Mouse (Mus musculus) 3134 (cell line): ENCODE measurements around the gene Vgll3.
A peak's percentile ranks its signal among the peaks of the same experiment; 100 is the strongest.

Experiments used
- DNase-seq: peaks from one replicate; pipeline ENCODE4 v3.0.0-alpha.2; 2011; ENCODE audit warnings: low spot score; ENCODE audit not compliant: insufficient read length; ENCODE audit errors: extremely low read depth

Vgll3 gene

DNA sequence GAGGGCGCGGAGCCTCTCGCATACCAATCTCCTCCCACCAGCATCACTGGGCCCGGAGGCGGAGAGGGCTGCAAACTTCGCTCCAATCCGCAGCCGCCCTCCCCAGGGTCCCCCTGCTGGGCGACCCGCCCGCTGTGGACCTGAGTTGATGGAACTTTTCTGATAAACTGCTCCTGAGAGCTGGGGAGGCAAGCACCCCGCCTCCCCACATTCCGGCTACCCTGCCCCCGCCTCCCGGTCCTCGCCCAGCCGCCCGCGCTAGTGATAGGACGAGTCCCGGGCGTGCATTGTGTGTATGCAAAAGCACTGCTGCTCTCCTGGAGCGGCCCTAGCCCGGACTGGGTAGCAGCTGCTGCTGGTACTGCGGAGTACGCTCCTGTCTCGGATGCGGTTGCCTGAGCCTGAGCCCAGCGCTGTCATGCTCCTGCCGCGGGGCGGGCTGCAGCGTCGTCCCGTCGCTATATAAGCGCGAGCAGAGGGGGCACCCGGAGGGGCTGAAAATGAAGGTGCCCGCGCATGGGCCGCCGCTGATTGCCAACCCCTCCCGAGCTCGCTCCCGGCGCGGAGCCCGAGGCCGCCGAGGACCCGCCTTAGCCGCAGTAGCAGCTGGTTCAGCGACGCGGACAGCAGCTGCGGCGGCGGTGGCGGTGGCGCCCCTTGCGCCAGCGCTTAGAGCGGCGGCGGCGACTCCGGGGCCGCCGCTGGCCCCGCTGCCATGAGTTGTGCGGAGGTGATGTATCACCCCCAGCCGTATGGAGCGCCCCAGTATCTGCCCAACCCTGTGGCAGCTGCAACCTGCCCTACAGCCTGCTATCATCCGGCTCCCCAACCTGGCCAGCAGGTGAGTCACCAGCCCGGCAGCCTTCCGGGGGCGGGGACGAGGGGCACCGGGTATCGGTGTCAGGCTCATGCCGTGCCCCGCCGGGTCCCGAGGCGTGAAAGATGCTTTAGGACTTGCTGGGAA, at the start of gene Vgll3:
Gene Vgll3 (plus strand): TSS at position 340 of the 964 bp plus-strand sequence.
- DNase-seq = peak; percentile 97

DNA sequence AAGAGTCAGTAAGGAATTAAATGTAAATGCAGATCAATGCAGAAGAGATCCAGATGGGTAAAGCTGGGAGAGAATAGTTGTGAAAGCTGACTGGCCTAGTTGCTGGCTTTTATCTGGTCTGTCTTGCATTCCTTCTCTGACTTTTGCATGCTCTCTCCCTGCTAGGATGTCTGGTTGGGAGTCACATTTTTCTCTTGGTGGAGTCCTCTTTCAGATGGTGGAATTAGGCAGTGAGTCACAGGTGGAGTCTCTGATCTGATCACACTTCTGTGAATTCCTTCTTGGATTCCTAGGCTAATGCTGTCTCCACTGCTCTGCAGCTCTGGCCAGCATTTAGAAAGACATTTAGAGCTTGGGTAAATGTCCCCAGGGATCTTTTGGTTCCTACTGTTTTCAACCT, 49.1 kb upstream of the Vgll3 start:
- DNase-seq = no peak

DNA sequence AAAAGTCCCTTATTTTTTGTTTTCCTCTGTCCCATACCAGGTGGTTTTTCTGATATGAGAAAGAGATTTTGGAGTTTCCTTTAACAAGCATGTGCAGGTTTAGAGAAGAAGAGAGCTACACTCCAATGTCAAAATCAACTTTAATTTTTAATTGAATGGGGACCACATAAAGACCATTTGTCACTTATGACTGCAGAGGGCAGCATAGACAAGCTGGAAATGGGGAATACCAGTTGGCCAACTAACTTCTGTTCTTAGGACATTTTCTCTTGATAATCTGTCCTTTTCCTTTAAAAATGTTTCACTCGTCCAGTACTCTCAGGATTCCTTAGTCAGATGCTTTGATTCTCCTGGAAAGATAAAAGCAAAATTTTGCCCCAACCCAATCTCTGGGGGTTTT, 29.1 kb upstream of the Vgll3 start:
- no peak for DNase-seq

DNA sequence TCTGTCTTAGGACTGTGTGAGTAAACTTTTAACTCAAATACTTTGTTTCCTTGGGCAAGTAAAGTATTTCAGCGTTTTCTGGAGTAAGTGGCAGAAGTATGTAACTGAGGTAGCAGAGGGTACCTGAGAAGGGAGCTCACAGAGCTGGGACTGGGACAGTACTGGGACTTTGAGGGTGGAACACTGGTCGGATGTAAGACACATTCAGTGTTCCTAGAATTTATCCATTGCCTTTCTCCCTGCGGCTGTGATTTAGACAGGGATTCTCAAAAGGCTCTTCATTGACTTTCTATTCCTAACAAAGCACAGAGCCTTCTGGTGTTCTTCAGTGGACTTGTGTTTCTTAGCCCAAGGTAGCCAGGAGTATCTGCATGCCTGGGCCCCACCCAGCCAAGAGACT, 1.0 kb downstream of the Vgll3 start:
- peak; percentile 19 for DNase-seq

DNA sequence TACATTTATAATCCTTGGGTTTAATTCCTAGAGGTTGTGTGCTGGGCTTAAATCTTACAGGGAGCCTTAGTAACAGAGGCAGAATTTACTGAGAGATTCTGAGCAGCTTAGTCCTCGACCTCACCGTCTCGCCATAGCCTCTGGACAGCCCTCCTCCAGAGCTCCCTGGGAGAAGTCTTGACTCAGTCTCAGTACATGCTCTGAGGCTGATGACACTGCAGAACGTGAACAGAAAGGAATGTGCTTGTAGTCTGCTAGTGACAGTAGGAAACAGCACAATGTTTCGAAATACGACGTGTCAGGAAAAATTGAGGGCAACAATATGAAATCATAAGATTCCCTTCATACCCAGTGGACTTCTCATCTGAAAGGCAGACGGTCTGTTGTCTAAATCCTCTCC, 3.7 kb downstream of the Vgll3 start:
- DNase-seq = peak; percentile 69

DNA sequence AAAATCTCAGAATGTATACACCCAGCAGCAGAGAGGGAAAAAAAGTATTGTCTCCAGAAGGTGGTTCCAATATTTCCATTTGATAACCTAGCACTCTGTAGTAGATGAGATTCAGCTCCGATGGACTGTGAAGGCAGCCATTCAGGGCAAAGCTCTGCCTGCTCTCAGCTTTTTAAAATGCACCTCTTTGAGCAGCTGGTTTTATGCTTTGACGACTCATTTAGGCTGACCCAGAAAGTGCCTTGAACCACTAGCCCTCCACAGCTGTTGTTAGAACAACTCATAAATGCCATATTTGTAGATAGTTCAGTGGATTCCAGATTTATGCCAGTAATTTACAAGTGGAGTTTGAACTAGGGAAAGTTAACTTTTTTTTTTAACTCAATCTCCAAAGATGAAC, 5.7 kb downstream of the Vgll3 start:
- DNase-seq = no peak

DNA sequence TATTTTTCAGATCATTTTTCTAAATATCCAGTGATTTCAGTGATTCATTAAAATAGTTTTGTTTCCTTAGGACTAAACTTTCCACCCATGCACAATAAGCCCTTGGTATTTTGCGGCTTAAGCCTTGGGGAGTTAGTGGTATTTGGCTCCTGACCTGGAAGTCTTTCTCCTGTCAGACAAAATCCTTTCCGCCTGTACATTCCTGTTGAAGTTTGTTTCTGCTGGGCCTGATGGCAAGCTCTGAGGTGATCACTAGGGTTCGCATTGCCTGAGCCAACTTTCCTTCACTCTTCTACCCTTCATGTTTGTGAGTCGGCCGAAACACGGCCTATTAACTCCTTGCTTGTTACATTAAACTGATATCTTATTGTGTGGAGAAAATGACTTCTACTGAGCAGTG, 8.7 kb downstream of the Vgll3 start:
- DNase-seq = no peak

DNA sequence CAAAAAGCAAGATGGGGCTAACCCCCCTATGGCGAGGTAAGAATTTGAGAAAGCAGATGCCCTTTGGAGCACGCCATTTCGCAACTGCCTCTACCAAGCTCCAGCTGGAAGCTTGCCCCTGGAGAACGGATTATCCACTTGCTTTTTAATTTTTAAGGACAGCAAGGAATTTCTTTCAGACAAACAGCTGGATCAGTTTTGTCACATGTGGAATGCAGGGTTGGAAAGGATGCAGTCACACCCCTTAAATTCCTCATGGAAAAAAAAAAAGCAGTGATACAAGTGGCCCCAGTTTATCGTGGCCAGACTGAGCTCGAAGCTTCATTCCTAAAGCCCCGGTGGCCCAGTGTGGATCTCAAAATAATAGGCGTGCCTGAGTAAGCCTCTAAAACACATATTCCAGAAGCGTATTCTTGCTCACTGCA, 13.1 kb downstream of the Vgll3 start:
- DNase-seq = no peak

DNA sequence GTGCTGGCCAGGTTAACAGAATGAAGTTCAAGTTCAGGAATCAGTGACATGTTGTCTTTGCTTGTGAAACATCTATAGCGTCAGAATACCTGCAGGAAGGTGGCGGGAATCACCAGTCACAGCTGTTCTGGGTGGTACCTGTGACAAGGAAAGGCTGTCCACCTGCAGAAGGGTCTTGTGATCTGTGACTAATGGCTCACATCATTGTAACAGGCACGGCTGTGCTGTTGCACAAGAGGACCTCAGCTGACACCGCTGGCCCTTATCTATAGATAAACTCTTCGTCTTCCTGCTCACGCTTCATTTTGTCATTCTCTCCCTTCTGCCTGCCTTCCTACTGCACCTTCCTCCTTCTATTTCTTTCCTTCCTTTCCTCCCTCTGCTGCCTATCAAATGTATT, 14.0 kb downstream of the Vgll3 start:
- no peak for DNase-seq

DNA sequence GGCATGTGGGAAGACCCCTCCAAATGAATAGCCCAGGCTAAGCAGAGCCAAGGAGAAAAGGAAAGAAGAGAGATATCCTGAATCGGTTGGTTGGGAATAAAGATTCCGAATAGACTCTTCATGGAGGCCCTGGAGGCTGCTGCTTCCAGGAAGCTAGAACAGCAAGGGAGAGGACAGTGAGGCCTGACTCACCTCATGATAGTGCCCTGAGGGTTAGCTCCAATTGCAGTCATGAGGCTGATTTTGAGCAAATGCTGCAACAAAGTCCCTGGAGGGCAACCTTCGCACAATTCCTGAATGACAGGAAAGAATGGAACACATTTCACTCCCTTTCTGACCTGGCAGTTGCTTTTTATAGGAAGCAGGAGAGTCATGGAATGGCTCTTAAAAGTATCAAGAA, 19.7 kb downstream of the Vgll3 start:
- DNase-seq = no peak

DNA sequence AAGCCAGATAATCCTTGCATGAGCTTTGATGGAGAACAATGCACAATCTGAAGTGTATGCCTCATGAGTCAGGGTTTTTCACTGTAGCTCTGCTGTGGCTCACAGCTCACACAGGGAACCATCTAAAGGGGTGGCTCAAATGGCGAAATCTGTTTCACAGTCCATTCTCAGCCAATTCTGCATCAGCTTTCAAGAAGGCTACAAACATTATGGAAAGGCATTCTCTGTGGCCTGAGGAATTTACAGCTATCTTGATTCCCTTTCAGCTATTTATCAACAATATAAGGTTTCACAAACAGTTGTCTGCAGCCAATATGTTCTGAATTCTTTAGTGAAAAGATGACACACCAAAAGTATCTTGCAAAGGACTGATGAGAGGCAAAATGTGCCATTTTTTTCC, 35.1 kb downstream of the Vgll3 start:
- DNase-seq = no peak

DNA sequence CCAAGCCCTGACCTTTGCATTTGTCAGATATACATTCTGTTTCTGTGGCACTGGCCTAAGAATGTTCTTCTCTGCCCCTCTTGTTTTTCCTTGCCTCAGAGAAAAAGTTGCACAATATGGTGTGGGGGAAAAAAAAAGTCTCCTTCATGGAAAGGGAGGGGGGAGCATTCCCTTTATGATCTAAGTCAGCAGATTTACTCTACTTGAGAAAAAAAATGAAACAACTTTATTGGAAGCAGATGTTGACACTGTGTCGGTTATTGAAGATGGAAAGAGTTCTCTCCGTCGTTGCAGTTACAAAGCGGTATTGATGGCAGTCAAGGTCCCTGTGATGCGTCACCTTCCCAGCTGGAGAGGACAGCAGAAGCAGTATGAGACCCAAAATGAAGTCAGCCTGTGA, 49.4 kb downstream of the Vgll3 start:
- no peak for DNase-seq

DNA sequence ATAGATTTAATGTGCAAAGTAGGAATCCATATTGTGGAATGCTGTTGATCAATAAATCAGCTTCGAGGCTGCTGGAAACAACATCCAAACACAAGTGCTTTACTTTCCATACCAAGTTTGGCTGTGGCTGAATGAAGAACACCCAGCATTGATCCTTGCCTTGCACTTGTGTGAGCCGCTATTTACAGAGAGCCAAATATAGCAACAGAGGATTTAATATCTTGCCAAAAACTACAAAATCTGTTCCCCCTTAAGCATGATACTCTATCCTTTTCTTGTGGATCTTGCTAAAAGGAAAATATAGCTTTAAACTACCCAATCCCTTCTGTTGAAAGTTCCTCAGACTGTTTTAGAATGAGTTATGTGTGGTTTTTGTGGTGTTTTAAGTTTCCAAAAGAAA, 52.9 kb downstream of the Vgll3 start:
- no peak for DNase-seq

DNA sequence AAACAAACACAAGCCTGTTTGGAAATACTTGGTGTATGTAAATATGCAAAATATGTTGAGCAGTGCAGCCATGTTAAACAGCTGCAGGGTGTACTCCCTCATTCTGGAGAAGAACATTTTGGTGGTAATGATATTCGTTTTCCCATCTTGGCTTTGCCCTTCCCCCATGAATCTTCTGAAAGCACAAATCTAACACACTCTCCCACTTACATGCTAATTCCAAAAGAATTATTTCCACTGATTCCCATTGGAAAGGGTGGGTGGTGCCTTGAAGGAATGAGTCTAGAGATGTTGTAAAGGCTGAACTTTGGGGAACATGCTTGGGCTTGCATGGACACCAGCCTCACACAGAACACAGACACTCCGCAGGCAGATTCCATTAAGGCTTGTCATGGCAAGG, 53.9 kb downstream of the Vgll3 start:
- no peak for DNase-seq

DNA sequence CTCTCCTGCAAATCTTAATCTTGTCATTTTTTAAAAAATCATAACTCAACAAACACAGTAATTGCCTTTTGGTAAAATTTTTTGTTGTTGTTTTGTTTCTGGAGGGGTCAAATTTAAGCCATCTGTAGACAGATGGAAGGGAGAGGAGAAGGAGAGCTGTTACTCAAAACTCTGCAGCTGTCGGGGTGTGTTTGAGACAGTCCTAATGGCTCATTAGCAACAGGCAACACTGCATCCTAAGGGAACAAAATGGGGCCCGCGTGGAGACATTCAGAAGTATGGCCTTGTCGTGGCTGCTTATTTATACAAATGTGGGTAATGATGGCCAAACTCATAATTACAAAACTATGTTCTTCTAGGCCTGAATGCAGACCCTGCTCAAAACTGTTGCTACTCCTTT, 73.9 kb downstream of the Vgll3 start:
- DNase-seq = no peak
